Mouse (Mus musculus) midbrain, embryonic 16.5 days (tissue): ENCODE measurements around the gene Nfatc2. TPM values are rescaled to one million over a fixed set of nuclear protein-coding genes. Genes with fewer than 3 reads are reported as not detected.

ENCODE experiments used
- ATAC-seq: fragments of 200-750 bp; cut with Nextera tagmentation; 2 replicates; pipeline ENCODE4 v1.8.0; 2017; ENCODE audit warnings: moderate TSS enrichment
- H3K27ac ChIP-seq: fragments of 300-500 bp; sonication (generic); 2 replicates; pipeline ENCODE4 v1.5.1; 2014; ENCODE audit warnings: mild to moderate bottlenecking, low read length, mixed read lengths
- H3K27me3 ChIP-seq: fragments of 300-500 bp; sonication (generic); 2 replicates; pipeline ENCODE4 v1.6.1; 2014; ENCODE audit warnings: low read depth, low read length, mixed read lengths; ENCODE audit not compliant: control insufficient read depth, insufficient read depth
- H3K36me3 ChIP-seq: fragments of 300-500 bp; sonication (generic); 2 replicates; pipeline ENCODE4 v1.6.1; 2014; ENCODE audit warnings: mild to moderate bottlenecking, low read length, moderate library complexity, mixed read lengths; ENCODE audit not compliant: control insufficient read depth, insufficient read depth
- H3K4me1 ChIP-seq: fragments of 300-500 bp; sonication (generic); 2 replicates; pipeline ENCODE4 v1.6.1; 2014; ENCODE audit warnings: mild to moderate bottlenecking, low read length, mixed read lengths; ENCODE audit not compliant: control insufficient read depth, insufficient read depth
- H3K4me2 ChIP-seq: fragments of 300-500 bp; sonication (generic); 2 replicates; pipeline ENCODE4 v1.6.1; 2014; ENCODE audit warnings: mild to moderate bottlenecking, low read length, mixed read lengths
- H3K4me3 ChIP-seq: fragments of 300-500 bp; sonication (generic); 2 replicates; pipeline ENCODE4 v1.5.1; 2014; ENCODE audit warnings: low read depth, mild to moderate bottlenecking, low read length, moderate library complexity, mixed read lengths
- H3K9ac ChIP-seq: fragments of 300-500 bp; sonication (generic); 2 replicates; pipeline ENCODE4 v1.6.1; 2014; ENCODE audit warnings: low read depth, low read length, mixed read lengths
- H3K9me3 ChIP-seq: fragments of 300-500 bp; sonication (generic); replicated peaks from 2 replicates; pipeline ENCODE4 v1.6.1; 2014; ENCODE audit warnings: mild to moderate bottlenecking, low read length, mixed read lengths; ENCODE audit not compliant: control insufficient read depth, poor library complexity, severe bottlenecking
- WGBS: fragments of 180-500 bp; shearing (Covaris S2); extraction: QIAGEN DNeasy Blood & Tissue Kit; methylation state at CpG from one replicate; pipeline ENCODE4 v1.1.7; 2014; 5-methylcytosine and 5-hydroxymethylcytosine counted together
- polyA plus RNA-seq: library from polyadenylated mRNA; unstranded; fragments of >200 nt; fragmentation: Nextera tagmentation; extraction: Ambion mirVana; gene quantifications from 2 replicates; pipeline ENCODE4 v1.2.1, GENCODE M21; 2015

The Nfatc2 gene
- polyA plus RNA-seq, 1 experiment from 2014 or later, result 4.5 TPM

DNA sequence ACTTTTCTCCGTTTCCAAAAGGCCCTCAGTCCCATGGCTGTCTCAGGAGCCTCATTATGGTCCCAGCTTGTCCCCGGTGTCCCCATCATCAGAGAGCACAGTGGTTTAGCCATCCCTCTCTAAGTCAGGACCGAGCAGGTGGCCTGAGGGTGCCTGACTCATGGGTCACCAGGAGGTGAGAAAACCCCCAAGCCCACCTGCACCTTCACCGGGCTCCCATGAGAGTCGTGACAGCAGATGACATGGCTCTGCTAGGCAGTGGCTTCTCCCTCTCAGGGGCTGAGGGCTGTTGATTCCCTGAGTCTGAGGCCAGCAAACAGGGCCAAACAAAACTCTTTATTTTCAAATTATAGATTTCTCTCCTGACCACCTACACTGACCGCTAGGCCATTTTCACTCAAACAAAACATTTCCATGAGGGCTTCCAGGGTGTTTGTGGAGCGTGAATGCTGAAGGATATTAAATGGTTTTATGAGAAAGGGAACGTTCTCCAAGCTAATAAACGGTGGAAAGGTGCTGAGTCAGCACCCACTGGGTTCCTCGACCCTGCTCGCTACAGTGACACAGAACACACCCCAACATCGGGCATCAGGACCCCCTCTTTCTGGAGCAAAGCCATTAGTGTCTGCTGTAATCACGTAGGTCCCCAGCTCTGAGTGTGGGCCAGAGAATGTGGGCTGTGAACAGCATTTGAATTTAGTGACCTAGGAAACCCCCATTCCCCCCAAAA is 92.8 kb downstream of the Nfatc2 start:
- no peaks in the 10 kb centered on the region for H3K4me1 ChIP-seq
- H3K9me3 ChIP-seq, result no peaks in the 10 kb centered on the region
- 84% methylated on average over 13 of the region's 13 CpGs for WGBS
- H3K36me3 ChIP-seq, result no peaks in the 10 kb centered on the region
- no peak overlapping the region for H3K4me2 ChIP-seq
- H3K4me3 ChIP-seq, result no peak overlapping the region
- no peaks in the 10 kb centered on the region for H3K27me3 ChIP-seq
- H3K9ac ChIP-seq, result no peak overlapping the region
- no peak for ATAC-seq
- H3K27ac ChIP-seq, result no peak overlapping the region

DNA sequence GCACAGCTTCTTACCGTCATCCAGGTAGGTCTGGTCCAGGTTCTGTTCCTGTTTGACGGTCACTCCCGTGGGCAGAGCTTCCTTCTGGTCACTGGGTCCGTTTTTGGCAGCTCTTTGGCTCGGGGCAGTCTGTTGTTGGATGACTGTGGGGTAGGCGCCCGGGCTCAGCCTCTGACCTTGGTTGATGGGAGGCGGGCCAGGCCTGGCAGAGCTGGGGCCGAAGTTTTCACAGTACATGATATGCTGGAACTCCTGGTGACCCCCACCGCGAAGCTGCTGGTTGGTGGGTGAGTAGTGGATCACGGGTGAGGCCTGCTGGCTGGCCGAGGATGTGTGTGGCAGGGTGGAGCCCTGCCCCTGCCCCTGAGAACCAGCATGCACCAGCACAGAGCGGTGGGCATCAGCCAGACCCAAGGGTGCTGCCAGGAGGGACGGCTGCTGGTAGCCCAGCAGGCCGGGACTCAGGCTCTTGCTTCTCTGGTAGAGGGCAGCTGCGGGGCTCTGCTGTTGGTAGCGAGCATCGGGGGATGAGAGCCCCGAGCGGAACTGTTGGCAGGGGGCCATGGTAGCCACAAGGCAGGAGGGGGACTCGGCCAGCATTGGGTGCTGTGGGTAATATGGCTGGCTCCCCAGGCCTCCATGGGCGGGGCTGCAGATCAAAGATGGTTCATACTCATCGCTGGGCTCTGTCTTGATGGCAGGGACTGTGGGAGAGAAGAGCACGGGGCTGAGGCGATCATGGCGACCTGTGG is 96.8 kb downstream of the Nfatc2 start:
- no peak; the same call in 1 of the 2 replicates for ATAC-seq
- 79% methylated on average over 27 of the region's 27 CpGs for WGBS

DNA sequence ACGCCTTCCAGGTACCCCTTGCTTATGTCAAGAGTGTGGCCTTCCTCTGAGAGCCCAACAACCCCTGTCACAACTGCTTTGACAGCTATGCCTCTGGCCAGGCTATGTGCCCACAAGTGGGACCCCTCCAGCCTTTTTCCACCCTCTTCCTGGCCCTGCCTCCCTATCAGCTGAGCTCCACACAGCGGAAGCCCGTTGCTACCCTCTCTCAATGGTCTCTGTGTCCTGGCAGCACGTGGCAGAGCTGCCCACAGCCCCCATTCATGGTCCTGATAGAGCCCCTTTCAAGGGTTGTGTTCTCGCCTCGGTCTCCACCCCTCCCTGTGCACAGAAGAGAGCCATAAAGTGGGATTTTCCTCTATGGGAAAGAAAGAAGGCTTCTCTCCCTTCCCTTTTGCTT is 97.7 kb downstream of the Nfatc2 start:
- Histone ChIP-seq H3K36me3 (no peaks in the 10 kb centered on the region), H3K27ac (no peak overlapping the region), H3K4me2 (no peak overlapping the region), H3K27me3 (no peaks in the 10 kb centered on the region), H3K4me1 (no peaks in the 10 kb centered on the region), H3K4me3 (no peak overlapping the region), H3K9me3 (no peaks in the 10 kb centered on the region), H3K9ac (no peak overlapping the region)
- WGBS, result 76% methylated on average over 6 of the region's 6 CpGs
- ATAC-seq, result no peak

More for the DNA sequence above, 96.8 kb downstream of the Nfatc2 start:
- H3K9me3 ChIP-seq, result no peaks in the 10 kb centered on the region
- H3K4me2 ChIP-seq, result no peak overlapping the region
- no peak overlapping the region for H3K27ac ChIP-seq
- H3K4me1 ChIP-seq, result no peaks in the 10 kb centered on the region
- no peak overlapping the region for H3K4me3 ChIP-seq
- no peaks in the 10 kb centered on the region for H3K27me3 ChIP-seq
- no peak overlapping the region for H3K9ac ChIP-seq
- no peaks in the 10 kb centered on the region for H3K36me3 ChIP-seq

DNA sequence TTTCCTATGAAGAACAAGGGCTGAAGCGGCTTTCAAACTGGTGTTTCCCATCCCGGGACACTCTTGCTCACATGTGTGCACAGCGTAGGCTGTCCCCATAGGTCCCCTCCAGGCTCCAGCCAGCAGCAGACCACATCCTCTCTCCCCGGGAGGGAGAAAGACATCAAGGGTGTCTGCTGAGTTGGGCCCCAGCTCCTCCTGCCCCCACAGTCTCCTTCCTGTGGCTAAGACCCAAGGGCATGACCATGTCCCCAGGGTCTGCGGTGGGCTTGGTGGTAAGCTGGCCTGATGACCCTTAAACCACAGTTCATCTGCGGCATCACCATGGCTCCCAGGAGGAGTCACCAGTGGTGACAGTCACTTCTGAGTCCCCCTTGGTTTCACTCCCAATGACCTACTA is 100.7 kb downstream of the Nfatc2 start:
- Histone ChIP-seq H3K27me3 (no peaks in the 10 kb centered on the region), H3K4me2 (no peak overlapping the region), H3K9me3 (no peaks in the 10 kb centered on the region), H3K27ac (no peak overlapping the region), H3K4me3 (no peak overlapping the region), H3K4me1 (no peaks in the 10 kb centered on the region), H3K36me3 (no peaks in the 10 kb centered on the region), H3K9ac (no peak overlapping the region)
- WGBS, result 91% methylated on average over 6 of the region's 6 CpGs
- no peak for ATAC-seq

DNA sequence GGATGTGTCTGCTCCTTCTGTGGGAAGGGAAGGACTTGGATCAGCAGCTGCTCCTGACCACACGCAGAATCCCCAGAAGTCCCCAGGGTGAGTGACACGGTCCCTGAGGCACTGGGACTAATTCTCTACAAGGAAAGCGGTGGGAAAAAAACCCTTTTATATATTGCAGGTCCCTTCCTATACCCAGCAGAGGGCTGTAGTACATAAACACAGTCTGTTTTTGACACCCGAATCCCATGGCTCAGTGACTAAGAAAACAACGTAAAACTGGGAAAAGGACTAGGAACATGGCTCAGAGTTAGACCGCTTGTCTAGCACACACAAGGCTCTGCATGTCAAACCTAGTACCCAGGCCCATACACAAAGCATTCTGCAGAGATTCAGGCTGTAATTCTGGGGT is 101.2 kb downstream of the Nfatc2 start:
- H3K9ac ChIP-seq, result no peak overlapping the region
- no peaks in the 10 kb centered on the region for H3K36me3 ChIP-seq
- no peak overlapping the region for H3K4me2 ChIP-seq
- H3K4me3 ChIP-seq, result no peak overlapping the region
- 72% methylated on average over 6 of the region's 6 CpGs for WGBS
- no peak overlapping the region for H3K27ac ChIP-seq
- no peaks in the 10 kb centered on the region for H3K9me3 ChIP-seq
- no peaks in the 10 kb centered on the region for H3K4me1 ChIP-seq
- no peak for ATAC-seq
- no peaks in the 10 kb centered on the region for H3K27me3 ChIP-seq

DNA sequence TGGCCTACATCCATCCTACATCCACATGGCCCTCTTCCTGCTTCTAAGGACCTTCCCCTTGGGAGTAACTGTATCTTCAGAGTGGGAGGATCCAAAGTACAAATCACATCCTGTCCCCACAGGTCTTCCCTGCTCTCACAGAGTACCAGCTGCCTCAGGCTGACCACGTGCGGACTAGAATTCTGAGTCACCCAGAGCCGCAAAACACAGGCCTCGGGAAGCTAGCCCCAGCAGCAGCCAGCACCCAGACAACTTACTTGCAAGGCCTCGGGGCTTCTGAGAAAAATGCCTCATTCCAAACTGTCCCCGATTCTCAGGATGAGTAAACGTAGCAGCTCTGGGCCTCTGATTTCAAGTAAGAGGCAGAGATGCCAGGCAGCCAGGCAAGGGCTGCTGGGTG is 109.7 kb downstream of the Nfatc2 start:
- H3K9me3 ChIP-seq, result no peaks in the 10 kb centered on the region
- WGBS, result 87% methylated on average over 7 of the region's 7 CpGs
- no peaks in the 10 kb centered on the region for H3K27me3 ChIP-seq
- no peak overlapping the region for H3K27ac ChIP-seq
- H3K9ac ChIP-seq, result no peak overlapping the region
- H3K36me3 ChIP-seq, result no peaks in the 10 kb centered on the region
- H3K4me3 ChIP-seq, result no peak overlapping the region
- no peak for ATAC-seq
- no peaks in the 10 kb centered on the region for H3K4me1 ChIP-seq
- H3K4me2 ChIP-seq, result no peak overlapping the region

DNA sequence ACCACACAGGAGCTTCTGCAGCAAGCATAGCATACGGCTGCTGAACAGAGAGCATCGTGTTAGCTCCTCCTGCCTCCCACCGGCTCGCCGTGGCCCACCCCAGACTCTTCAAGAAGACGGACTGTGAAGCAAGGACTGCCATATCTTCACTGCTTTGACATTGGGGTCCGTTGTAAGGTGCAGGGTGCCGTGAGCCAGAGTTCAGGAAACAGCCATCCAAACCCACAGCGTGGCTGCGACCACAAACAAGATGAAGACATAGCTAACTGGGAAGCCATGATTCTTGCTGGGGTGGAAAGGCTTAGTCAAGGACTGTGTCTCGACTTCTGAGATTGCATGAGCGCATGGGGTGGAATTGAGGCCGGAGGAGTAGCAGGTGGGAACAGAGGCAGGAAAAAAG is 111.5 kb downstream of the Nfatc2 start:
- Histone ChIP-seq H3K27ac (no peak overlapping the region), H3K9me3 (no peaks in the 10 kb centered on the region), H3K9ac (no peak overlapping the region), H3K4me1 (no peaks in the 10 kb centered on the region), H3K27me3 (no peaks in the 10 kb centered on the region), H3K4me2 (no peak overlapping the region), H3K4me3 (no peak overlapping the region), H3K36me3 (no peaks in the 10 kb centered on the region)
- 92% methylated on average over 13 of the region's 13 CpGs for WGBS
- no peak for ATAC-seq

DNA sequence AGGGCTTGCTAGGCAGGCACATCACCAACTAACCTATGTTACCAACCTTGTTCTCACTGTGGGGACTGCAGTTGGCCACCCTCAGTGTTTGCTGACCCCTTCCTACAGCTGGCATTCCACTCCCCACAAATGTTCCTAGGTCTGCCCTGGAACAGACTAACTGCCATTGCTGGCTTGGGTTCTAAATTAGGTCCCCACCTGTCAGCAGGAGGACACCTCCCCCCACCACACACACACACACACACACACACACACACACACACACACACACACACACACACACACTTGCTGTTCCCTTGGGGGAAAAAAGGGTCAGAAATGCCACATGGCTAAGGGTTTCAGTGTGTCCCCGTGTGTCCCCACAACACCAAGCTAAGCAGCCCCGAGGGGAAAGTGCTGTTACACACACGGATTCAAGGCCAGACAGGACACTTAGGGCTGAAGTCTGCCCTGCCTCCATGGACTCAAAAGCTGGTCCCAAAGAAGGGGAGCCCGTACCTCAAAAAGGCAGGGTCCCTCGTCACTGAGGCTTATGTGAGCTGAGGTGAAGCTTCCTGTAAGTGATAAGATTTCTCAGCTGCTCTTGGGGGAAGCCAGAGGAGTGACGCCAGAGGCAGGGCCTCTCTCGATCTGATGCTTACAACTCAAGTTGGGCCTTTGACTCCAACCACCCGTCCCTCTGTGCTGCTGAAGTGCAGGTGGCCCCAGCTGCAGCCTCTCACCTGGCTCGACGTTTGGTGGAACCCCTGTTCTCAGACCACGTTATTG is 113.1 kb downstream of the Nfatc2 start:
- Histone ChIP-seq H3K27me3 (no peaks in the 10 kb centered on the region), H3K9ac (no peak overlapping the region), H3K36me3 (no peaks in the 10 kb centered on the region), H3K4me2 (no peak overlapping the region), H3K9me3 (no peaks in the 10 kb centered on the region), H3K4me3 (no peak overlapping the region), H3K27ac (no peak overlapping the region), H3K4me1 (no peaks in the 10 kb centered on the region)
- 81% methylated on average over 11 of the region's 11 CpGs for whole genome bisulfite sequencing
- ATAC-seq, result no peak

DNA sequence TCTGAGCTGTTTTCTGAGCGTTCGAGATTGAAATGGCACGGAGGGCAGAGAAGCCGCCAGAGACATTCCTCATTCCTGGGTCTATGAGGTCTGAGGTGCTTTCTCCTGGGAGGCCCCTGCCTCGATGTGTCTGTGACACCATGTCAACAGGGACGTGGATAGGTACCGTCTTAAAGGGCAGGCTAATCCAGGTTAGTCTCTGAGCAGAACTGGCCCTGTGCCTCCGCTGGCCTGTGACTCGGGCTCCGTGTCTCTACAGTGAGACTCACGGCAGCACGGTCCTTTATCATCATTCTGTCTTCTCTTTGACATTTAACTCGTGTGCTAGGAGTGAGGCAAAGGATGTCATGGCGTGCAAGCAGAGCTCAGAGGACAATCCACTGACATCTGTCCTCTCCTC is 120.3 kb downstream of the Nfatc2 start:
- no peak overlapping the region for H3K27ac ChIP-seq
- H3K9ac ChIP-seq, result no peak overlapping the region
- 84% methylated on average over 14 of the region's 14 CpGs for WGBS
- no peaks in the 10 kb centered on the region for H3K9me3 ChIP-seq
- H3K36me3 ChIP-seq, result no peaks in the 10 kb centered on the region
- H3K4me2 ChIP-seq, result no peak overlapping the region
- H3K4me3 ChIP-seq, result no peak overlapping the region
- no peaks in the 10 kb centered on the region for H3K4me1 ChIP-seq
- no peak for ATAC-seq
- H3K27me3 ChIP-seq, result no peaks in the 10 kb centered on the region
